Mouse (Mus musculus) lung, embryonic 14.5 days (tissue): Measurements from ENCODE around the gene Cyp2d10. TPM values are rescaled to one million over a fixed set of nuclear protein-coding genes. Genes with fewer than 3 reads are reported as not detected.
"Not testable (repeated sequence)": the region's sequence is repeated elsewhere in the genome, so short reads cannot be mapped to it uniquely, and the experiment has no call there.

ENCODE experiments used
- ATAC-seq: fragments of 200-750 bp; cut with Nextera tagmentation; 2 replicates; pipeline ENCODE4 v1.8.0; 2017; ENCODE audit warnings: mild to moderate bottlenecking, moderate TSS enrichment, moderate library complexity; ENCODE audit not compliant: insufficient read depth
- DNase-seq: peaks from one replicate; pipeline ENCODE4 v3.0.0-alpha.2; 2015
- H3K27ac ChIP-seq: fragments of 300-500 bp; sonication (generic); 2 replicates; pipeline ENCODE4 v1.5.1; 2014; ENCODE audit warnings: low read depth, mild to moderate bottlenecking, moderate library complexity
- H3K27me3 ChIP-seq: fragments of 300-500 bp; sonication (generic); 2 replicates; pipeline ENCODE4 v1.6.1; 2014; ENCODE audit warnings: low read length, control low read depth; ENCODE audit not compliant: insufficient read depth
- H3K36me3 ChIP-seq: fragments of 300-500 bp; sonication (generic); 2 replicates; pipeline ENCODE4 v1.6.1; 2014; ENCODE audit warnings: control low read depth; ENCODE audit not compliant: insufficient read depth
- H3K4me1 ChIP-seq: fragments of 300-500 bp; sonication (generic); 2 replicates; pipeline ENCODE4 v1.6.1; 2014; ENCODE audit warnings: antibody characterized with exemption, control low read depth; ENCODE audit not compliant: insufficient read depth
- H3K4me2 ChIP-seq: fragments of 300-500 bp; sonication (generic); 2 replicates; pipeline ENCODE4 v1.6.1; 2014; ENCODE audit warnings: mild to moderate bottlenecking
- H3K4me3 ChIP-seq: fragments of 300-500 bp; sonication (generic); 2 replicates; pipeline ENCODE4 v1.5.1; 2014; ENCODE audit warnings: low read depth, low read length
- H3K9ac ChIP-seq: fragments of 300-500 bp; sonication (generic); 2 replicates; pipeline ENCODE4 v1.6.1; 2014
- H3K9me3 ChIP-seq: fragments of 300-500 bp; sonication (generic); 2 replicates; pipeline ENCODE4 v1.6.1; 2016; ENCODE audit warnings: low read depth, low read length, control low read depth
- CTCF ChIP-seq: IDR thresholded peaks from 2 replicates; pipeline ENCODE4 v1.5.1; 2016; ENCODE audit warnings: antibody characterized with exemption, low read depth
- WGBS: fragments of 180-500 bp; shearing (Covaris S2); extraction: QIAGEN DNeasy Blood & Tissue Kit; methylation state at CpG from one replicate; pipeline ENCODE4 v1.1.7; 2014; 5-methylcytosine and 5-hydroxymethylcytosine counted together
- polyA plus RNA-seq: library from polyadenylated mRNA; unstranded; fragments of >200 nt; fragmentation: Nextera tagmentation; extraction: Ambion mirVana; gene quantifications from 2 replicates; pipeline ENCODE4 v1.2.1, GENCODE M21; 2014

Cyp2d10 gene
- not detected in 2 replicates for polyA plus RNA-seq

- Histone ChIP-seq H3K27ac (no peak within 1 kb of the TSS), H3K9me3 (no peaks in the 10 kb centered on the region), H3K27me3 (no peaks in the 10 kb centered on the region), H3K4me1 (no peaks in the 10 kb centered on the region), H3K4me2 (no peak within 1 kb of the TSS), H3K36me3 (no peaks in the 10 kb centered on the region), H3K9ac (no peak within 1 kb of the TSS), H3K4me3 (no peak within 1 kb of the TSS)
- TF ChIP-seq CTCF = no peak
- ATAC-seq = no peak
- 90% methylated on average over 6 of the region's 6 CpGs for WGBS
- no peak for DNase-seq
Observed at GRCm38 (mm10) chr15:82406981-82407380, at the start of gene Cyp2d10. Gene Cyp2d10 (minus strand): TSS chr15:82407195.

DNA sequence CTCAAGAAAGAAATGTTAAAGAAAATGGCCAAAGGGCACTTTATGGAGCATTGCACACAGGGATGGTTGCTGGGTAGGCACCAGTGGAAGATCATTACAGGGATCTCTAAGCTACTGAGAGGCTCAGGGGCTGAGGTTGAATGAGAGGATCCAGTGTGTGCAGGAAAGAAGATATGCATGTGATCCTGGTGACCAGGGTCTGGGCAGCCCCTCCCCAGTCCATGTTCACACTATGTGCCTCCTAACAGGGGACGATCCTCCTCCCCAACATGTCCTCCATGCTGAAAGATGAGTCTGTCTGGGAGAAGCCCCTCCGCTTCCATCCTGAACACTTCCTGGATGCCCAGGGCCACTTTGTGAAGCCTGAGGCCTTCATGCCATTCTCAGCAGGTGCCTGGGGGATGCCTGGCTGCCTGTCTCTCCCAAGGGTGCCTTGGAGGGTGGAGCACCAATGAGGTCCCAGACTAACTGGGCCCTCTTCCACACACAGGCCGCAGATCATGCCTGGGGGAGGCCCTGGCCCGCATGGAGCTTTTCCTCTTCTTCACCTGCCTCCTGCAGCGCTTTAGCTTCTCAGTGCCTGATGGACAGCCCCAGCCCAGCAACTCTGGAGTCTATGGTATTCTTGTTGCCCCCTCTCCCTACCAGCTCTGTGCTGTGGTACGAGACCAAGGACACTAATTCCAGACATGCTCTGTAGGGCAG is 49.2 kb upstream of the Cyp2d10 start:
- not testable (repeated sequence) for H3K36me3 ChIP-seq, H3K9ac ChIP-seq, DNase-seq, ATAC-seq, H3K27ac ChIP-seq, H3K4me1 ChIP-seq, H3K4me3 ChIP-seq, H3K4me2 ChIP-seq, H3K9me3 ChIP-seq, H3K27me3 ChIP-seq
- 81% methylated on average over 6 of the region's 6 CpGs for WGBS

GRCm38 (mm10) chr15:82453501-82453900 is 46.5 kb upstream of the Cyp2d10 start:
- H3K27ac ChIP-seq, H3K4me3 ChIP-seq, DNase-seq, H3K27me3 ChIP-seq, H3K4me2 ChIP-seq, ATAC-seq, H3K9ac ChIP-seq, H3K9me3 ChIP-seq, H3K4me1 ChIP-seq, H3K36me3 ChIP-seq: not testable (repeated sequence)
- 79% methylated on average over 6 of the region's 6 CpGs for WGBS

DNA sequence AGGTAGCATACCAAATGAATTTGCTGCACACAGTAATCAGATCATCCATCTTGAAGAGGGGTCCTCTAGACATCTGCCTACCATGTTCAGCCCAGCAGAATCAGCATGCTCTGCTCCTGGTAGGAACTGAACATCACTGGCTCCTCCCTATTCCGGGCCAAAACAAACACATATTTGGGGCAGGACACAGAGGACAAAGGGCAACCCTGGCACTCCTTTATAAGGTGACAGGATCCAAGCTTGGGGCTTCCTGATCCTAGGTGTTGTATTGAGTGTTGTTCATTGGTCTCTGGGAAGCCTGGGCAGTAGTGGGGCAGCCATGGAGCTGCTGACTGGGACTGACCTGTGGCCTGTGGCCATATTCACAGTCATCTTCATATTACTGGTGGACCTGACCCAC is 45.1 kb upstream of the Cyp2d10 start:
- not testable (repeated sequence) for H3K27ac ChIP-seq, H3K36me3 ChIP-seq, DNase-seq, H3K9ac ChIP-seq, H3K4me1 ChIP-seq, H3K4me3 ChIP-seq, H3K27me3 ChIP-seq, ATAC-seq, H3K4me2 ChIP-seq, H3K9me3 ChIP-seq
- WGBS = 77% methylated on average over 1 of the region's 1 CpGs

DNA sequence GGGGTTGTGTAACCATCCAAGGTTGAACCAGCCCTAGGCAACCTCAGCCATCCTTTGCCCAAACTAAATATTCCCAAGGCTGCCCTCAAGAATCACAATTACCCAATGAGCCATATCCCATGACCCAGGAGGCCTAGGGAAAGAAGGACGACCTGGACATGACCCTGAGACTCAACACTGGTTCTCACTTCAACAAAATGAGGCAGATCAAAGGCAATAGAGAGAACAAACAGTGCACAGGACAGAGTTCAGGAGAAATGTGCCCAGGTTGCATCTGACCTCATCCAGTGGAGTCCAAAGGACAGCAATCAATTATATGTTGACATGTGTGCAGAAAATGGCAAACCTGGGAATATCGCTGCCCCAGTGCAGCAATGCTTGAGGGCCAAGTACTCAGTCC is 43.0 kb upstream of the Cyp2d10 start:
- H3K4me1 ChIP-seq, ATAC-seq, H3K4me2 ChIP-seq, H3K27ac ChIP-seq, H3K36me3 ChIP-seq, H3K4me3 ChIP-seq, H3K27me3 ChIP-seq, DNase-seq, H3K9ac ChIP-seq, H3K9me3 ChIP-seq: not testable (repeated sequence)
- 62% methylated on average over 2 of the region's 2 CpGs for WGBS

GRCm38 (mm10) chr15:82445196-82445595 is 38.2 kb upstream of the Cyp2d10 start:
- 79% methylated on average over 8 of the region's 8 CpGs for WGBS
- no peak for DNase-seq

DNA sequence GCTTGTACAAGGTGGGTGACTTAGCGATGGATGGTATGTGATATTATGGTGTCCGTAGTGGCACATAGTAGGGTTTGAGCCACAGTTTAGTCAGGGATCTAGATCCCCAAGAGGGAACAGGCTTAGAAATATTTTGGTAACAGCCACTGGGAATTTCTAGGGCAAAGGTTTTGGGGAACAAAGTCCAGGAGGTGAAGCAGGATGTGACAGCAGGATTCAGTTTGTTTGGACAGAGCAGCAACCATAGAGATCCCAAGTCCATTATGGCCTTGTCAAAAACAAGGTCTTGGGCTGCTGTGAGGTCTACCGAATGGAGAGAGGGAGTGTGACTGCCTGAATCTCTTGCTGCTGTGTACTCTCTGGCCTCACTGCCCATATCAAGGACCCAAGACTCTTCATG is 36.7 kb upstream of the Cyp2d10 start:
- no peak for TF ChIP-seq CTCF
- ATAC-seq = no peak
- Histone ChIP-seq H3K9ac (no peak overlapping the region), H3K4me2 (no peak overlapping the region), H3K36me3 (no peaks in the 10 kb centered on the region), H3K4me3 (no peak overlapping the region), H3K27ac (no peak overlapping the region), H3K4me1 (no peaks in the 10 kb centered on the region), H3K27me3 (no peaks in the 10 kb centered on the region), H3K9me3 (no peaks in the 10 kb centered on the region)
- no peak for DNase-seq
- WGBS = 83% methylated on average over 3 of the region's 3 CpGs

More at GRCm38 (mm10) chr15:82445196-82445595, 38.2 kb upstream of the Cyp2d10 start:
- Histone ChIP-seq H3K4me3 (no peak overlapping the region), H3K4me2 (no peak overlapping the region), H3K4me1 (no peaks in the 10 kb centered on the region), H3K36me3 (no peaks in the 10 kb centered on the region), H3K27ac (no peak overlapping the region), H3K27me3 (no peaks in the 10 kb centered on the region), H3K9me3 (no peaks in the 10 kb centered on the region), H3K9ac (no peak overlapping the region)
- no peak for TF ChIP-seq CTCF
- no peak for ATAC-seq
